Mouse (Mus musculus): ENCODE measurements around the gene Dglucy.
A peak's percentile ranks its signal among the peaks of the same experiment; 100 is the strongest.

The Dglucy gene

DNA sequence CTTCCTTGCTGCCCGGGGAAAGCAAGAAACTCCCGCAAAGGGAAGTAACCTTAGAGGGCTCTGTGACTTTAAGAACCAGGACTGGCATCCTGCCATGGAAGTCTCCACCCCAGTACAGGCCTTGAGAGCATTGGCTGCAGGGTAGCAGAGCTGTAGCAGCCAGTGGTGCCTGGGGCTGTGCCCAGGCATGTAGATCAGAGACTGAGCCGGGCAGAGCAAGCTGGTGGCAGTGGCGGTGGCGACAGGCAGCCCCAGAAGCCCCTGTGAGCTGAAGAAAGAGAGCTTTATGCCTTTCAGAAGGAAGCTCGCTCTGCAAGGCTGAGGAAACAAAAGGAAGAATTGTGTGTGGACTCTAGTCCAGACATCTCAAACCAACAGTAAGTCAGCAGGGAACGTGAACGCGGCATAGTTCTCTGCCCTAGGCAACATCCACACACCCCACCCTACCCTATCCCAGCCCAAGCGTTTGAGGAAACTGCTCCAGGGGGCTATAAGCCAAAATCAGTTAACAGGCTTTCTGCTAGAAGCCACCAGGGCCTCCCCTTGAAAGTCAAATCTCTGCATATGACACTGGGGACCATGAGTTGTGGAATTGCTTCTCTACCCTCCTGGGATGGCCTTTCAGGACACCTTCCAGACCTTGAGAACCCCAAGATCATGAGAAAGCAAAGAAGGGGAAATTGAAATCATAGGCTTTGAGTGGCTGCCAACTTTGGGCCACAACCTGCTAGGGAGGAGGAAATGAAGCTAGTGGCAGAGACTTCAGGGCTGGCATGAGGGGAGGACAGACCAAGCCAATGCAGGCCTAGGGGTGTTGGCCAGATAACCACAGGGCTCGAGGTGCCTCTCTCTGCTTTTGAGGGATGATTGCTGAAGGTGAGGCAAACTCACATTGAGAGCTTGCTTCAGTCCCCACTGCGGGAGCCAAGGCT, at the start of gene Dglucy:
Gene Dglucy, plus strand, starts transcription at position 124 of the 932 bp plus-strand sequence.
- ATAC-seq (ENCODE audit: low TSS enrichment): peak; percentile 93

DNA sequence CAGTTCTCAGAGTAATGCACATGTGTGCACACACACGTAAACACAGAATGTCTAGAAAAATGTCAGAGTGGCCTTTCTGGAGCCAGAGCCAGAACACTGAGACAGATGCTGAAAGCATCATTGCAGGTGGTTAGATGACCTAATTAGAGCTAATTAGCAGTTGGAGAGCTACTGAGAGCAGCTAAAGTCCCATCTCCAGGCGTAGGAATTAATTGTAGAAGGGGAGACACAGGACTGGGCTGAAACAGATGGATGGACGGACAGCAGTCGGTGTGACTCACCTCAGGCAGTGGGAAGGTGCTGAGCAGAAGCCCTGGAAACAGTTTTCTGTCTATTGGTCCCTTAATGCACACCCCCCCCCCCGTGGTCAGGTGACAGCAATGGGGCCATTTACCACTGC, 43.7 kb upstream of the Dglucy start:
- no peak for ATAC-seq (ENCODE audit: low TSS enrichment)

DNA sequence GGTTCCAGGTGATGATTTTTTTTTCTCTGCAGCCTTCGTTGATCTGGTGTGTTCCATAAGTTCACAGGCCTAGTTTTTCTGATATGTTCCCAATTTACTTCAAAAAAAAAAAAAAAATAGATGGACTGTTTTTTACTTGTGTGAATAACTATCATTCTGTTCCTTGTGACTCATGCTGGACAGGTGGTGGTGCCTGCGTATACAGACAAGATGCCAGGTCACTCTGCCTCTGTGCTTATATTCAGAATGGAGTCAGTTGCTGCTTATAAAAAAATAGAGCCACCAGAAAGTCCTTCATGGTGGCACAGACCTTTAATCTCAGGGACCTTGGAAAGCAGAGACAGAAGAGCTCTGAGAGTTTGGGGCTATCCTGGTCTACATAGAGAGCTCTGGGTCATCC, 43.3 kb upstream of the Dglucy start:
- no peak for ATAC-seq (ENCODE audit: low TSS enrichment)

DNA sequence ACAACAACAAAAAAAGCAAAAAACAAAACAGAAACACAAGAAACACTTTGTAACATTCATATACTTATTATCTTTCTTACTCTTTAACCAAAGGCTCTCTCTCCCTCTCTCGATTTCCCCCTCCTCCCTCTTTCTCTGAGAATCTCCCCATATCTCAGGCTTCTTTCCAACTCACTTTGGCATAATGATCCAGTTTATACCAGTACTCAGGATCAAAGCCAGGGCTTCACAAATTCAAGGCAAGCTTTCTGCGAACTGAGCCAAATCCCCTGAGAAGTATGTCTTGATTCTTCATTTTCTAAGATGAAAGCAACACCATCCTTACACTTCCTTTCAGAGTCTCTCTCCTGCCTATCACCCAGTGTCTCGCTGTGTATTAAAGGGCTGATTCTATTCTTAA, 40.4 kb upstream of the Dglucy start:
- ATAC-seq (ENCODE audit: low TSS enrichment): no peak

DNA sequence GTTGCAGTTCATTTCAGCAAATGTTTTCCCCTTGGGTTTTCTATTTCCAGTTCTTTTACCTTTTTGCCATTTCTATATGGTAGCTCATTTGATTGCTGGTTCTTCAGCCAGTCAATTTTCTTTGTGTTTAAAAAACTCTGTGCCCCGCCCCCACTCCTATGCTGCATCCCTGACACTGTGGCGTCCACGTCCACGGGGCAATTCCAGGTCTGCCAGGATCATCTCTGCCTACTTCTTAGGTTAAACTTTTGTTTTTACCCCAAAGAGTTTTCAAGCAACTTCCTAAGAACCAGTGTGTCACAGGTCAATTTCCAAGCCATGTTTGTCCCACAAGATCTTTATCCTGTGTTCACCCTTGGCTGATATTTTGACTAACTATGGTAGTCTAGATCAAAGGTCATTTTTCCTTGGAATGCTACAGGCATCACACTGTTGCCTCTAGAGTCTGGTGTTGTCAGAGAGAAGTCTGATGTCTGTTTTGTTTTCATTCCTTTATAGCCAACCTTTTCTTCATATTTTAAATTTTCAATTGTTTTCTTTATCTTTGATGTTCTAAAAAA, 39.8 kb upstream of the Dglucy start:
- ATAC-seq (ENCODE audit: low TSS enrichment): no peak

DNA sequence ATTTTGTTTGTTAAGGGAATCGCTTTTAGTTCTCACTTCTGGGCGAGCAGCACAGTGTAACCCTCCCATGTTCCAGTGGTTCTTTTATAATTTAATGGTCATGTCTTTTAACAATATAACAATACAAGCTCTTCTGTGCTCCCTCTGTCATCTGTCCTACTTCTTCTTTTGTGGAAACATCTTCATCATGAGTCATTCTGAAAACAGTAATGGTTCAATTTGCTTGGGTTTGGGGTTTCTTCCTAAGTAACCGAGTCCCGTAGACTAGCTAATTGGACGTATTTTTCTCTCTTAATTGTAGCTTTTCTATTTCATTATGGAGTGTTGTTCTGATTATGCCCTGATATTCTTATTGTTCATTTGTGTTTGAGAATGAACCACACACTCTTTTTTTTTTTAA, 38.5 kb upstream of the Dglucy start:
- no peak for ATAC-seq (ENCODE audit: low TSS enrichment)

DNA sequence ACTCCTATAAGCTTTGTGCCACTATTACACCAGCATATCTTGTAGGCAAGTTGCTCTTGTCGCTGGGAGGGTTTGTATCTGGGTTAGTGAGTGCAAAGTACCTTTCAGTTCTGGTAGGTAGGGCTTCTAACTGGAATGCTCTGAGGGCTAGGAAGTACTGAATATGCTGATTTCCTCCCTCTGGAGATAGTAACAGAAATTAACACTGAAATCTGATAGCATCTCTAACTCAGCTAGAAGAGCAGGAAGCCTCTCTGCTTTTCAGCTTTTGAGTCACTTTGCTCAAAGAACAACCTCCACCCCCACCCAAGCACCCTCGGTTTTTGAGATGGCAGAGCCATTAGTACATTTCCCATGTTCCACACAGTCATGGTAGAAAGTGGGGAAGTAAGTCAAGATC, 36.4 kb upstream of the Dglucy start:
- ATAC-seq (ENCODE audit: low TSS enrichment): no peak

DNA sequence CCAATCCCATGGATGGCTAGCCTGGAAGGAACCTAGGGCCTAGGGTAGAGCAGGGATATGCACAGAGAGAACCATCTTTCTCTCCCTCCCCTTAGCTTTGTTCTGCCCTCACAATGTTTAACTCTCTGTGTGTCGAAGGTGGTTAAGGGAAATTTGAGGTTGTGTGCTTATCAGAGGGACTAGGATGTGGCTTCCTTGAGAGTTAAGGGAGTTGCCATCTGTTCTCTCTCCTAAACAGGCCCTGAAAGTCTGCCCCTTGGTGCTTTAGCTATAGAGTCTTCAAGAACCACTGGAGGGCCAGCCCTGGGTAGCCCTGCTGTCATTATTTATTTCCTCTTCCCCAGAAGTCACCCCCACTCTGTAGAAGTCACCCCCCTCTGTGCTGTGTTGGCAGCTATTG, 25.9 kb upstream of the Dglucy start:
- ATAC-seq (ENCODE audit: low TSS enrichment): no peak

DNA sequence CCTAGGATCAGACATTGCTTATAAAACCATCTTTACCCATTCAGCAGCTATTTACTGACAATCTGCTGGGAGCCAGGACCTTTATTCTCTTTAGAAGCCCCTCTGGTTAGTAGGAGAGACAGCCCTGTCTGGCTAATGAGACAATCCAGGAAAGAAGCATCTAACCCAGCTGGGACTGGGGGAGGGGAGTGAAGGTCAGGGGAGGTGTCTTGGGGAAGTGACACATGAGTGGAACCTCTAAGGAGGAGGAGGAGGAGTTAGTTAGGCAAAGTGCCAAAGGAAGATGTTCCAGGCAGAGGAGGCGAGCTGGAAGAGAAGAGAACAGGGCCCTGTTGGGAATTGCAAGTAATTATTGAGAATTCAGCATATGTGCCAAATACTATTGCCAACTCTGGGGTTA, 25.1 kb upstream of the Dglucy start:
- ATAC-seq (ENCODE audit: low TSS enrichment): no peak

DNA sequence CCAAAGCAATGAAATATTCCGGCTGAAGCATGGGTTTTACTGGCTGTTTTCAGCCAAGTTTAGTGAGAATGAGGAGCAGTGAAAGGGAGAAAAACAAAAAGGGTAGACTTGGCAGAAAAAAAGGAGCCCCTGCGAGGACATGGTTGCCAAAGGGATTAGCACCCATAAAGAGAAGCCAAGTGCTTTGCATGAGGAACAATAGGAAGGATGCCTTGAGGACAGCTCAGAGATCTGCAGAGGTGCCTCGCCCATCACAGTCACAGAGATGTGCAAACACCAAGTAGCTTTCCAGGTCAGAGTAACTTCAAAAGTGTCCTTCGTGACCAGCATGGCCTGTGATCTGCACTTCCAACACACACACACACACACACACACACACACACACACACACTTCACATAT, 21.4 kb upstream of the Dglucy start:
- 0 out of 2 replicates have a peak, but pooled peaks have one; percentile 38 for ATAC-seq (ENCODE audit: low TSS enrichment)

DNA sequence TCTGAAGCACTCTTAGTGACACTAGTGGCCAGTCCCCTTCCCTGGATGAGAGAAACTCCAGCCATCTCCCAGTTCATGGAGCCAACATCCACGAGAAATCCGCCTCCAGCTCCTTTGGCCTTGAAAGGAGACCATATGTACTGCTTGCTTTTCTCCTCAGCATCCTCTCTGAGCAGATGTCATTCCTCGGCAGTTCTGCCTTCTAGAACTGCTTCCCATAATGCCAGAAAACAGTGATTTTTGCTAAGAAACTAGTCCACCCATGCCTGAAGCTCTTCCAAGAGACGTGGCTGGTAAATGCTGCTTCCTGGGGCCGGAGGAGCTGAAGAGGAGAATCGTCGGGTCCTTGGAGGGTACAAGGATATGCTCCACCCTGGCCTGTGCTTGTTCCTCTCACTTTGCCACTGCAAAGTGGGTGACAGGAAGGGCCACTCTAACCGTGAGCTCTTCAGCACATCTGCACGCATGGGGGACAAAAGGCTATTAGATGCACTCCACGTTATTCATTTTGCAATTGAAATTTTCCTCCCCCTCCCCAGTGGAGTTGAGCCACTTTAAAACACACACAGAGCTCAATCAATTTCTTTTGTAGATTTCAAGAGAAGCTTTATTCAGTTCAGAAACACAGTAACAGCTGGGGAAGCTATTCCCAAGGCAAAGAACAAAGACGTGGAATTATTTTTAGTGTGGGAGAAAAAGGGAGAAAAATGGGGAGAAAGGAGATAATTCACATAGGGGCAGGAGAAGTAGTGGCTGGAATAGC, 16.0 kb upstream of the Dglucy start:
- ATAC-seq (ENCODE audit: low TSS enrichment): peak; percentile 93

DNA sequence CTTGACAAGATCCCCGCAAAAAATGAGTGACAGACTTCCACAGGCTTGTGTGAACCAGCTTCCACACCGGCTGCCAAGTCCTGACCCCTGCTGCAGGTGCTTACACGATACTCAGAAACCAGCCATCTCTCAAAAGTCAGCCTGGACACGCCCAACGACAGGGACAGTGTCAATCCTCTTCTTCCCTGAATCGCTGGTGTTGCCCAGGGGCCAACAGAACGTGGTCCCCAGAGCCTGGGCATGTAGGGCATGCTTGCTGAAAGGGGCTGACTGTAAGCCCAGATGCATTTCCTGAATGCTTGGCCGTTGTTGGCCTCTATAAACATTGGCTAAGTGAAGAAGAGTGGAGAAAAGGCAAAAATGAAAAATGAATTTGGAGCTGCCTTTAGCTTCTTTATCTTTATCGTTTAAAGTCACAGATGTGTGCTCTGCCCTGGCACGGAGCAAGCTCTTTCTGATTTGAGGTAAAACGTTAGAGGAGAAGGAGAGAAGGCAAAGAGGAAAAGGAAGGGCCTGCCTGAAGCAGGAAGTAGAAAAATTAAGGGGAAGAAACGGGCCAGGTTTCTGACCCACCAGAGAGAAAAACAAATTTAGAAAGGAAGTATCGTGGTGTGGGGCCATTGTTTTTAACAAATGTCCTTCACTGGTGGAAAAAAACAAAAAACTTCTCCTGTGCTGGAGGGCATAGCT, 14.4 kb upstream of the Dglucy start:
- ATAC-seq (ENCODE audit: low TSS enrichment): no peak

DNA sequence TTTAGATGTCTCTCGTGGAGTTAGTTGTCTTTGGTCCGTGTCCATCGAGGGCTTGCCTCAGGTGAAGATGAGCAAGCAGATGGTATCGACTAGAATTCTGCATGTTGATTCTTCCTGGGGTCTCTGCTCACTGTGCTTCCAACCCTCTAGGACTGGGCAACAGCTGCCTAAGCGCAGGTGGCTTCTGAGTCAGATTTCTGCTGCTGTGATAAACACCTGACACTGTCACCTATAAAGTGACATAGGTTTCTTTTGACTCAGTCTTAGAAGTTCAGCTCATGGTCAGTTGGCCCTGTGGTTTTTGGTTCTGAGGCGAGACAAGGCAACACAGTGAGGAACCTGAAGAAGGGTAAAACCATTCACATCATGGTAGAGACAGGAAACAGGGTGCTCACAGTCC, 9.0 kb upstream of the Dglucy start:
- no peak for ATAC-seq (ENCODE audit: low TSS enrichment)

DNA sequence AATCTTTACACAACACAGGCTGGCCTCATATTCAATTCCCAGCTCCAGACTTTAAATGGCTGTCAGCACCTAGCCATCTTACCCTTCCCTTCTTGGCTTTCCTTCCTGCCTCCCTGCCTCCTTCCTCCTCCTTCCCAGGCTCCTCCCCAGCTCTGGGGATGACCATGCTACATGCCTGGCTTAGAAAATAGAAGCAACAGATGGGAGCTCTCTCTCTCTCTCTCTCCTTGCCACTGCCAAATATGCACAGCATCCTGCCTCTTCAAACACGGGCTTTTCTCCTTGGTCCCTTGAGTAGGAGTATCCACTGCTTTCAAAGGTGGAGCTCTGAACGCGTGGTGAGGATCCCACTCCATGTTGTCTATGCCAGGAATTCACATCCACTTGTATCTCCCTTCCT, 8.1 kb upstream of the Dglucy start:
- ATAC-seq (ENCODE audit: low TSS enrichment): peak; percentile 87

DNA sequence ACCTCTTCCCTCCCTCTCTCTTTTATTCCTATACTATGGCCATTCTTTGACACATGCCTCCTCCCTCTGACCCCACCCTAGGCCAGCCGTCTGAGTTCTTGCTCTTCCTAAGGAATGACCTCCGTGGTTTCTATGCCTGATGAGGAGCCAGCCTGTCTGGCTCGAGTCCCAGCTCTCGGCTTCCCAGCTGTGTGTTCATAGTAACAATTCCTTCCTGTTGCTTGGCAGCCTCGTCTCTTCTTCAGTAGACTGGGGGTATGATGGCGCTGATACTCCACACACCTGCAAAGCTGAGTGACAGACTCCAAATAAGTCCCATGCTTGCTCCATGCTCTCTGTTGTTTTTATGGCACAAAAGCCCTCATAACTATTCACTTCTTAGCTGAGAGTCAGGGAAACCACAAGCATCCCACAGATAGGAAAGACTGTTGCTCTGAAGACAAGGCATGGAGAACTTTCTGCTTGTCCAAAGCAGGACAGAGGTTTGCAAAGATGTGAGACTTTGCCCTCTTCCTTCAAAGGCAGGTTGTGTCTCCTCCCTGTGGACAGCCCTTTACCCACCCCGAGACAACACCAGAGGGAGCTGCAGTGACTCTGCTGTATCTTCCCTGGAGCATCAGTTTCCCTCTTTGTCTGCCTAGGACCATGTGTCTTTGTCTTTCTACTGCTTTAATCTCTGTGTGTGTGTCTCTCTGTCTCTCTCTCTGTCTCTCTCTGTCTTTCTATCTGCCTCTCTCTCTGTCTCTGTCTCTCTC, 6.5 kb upstream of the Dglucy start:
- ATAC-seq (ENCODE audit: low TSS enrichment): peak; percentile 50; the same call in 1 of the 2 replicates

DNA sequence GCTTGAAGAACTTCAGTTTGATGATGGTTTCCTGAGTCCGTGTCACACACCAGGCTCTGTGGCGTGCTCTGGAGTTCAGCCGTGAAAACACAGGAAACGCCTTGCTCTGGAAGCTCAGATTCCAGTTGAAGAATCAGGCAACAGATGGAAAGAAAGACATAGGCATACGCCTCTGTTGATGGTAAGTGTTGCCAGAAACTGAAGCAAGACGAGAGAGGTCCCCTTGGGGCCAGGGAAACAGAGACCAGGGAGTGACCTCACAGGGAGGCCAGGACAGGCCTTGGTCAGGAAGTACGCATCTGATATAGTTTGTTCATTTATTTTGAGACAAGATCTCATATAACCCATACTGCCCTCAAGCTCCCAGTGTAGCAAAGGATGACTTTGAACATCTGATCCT, 4.1 kb upstream of the Dglucy start:
- ATAC-seq (ENCODE audit: low TSS enrichment): no peak

DNA sequence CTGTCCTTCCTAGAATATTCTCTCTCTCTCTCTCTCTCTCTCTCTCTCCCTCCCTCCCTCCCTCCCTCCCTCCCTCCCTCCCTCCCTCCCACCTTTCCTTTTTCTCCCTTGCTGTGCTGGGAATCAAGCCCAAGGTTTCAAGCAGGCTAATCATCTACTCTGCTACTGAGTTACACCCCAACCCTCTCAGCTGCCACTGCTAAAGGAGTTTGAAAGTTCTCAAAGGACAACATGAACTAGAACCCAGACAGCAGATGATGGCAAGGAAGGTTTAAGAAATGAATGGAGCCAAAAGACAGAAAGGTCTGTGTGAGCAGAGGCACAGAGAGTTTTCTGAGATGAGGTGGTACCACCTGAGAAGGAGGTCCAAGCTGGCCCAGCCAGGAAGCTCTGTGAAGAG, 3.6 kb upstream of the Dglucy start:
- no peak for ATAC-seq (ENCODE audit: low TSS enrichment)

DNA sequence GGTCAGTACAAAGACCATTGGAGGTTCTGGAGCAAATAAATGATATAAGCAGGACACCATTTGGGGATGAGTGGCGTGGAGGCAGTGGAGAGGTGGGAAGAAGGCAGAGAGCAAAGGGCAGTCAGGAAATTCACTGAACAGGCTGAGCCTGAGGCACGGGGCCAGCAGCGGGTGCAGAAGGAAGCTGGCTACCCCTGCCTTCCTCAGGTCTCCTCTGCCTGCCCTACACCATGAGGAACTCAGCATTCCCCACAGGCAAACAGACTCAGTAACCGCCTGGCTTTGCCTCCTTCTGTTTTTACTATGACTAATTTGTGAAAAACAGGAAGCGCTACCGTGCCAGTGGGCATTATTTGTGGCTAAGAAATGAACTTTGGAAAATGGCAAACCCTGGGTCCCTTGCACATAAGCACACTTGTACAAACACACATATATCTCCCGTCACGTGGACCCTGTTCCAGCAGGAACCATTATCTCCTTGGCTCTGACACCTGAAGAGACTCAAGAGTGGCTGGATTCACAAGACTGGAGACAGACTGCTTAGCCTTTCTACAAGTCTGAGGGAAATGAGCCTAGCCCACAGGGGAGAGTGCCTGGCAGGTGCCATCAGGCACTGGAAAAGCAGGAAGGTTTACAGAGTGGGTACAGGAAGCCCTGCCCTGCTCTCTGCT, 2.8 kb upstream of the Dglucy start:
- ATAC-seq (ENCODE audit: low TSS enrichment): no peak

DNA sequence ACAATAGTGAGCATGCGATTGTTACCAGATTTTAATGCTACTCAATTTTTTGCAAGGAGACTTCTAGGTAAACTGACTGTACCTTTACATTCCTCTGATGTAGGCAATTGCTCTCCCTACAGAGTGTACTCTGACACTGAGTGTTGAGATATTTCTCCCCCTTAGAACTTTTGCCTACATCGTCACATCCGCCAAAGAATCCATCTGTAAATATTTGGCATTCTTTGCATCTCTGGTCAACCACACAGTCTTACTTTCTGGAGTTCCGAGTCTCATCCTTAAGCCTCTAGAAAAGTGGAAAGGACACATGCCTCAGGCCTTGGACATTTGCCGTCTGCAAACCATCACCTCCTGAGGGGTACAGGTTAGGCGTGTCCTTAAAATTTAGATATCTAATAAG, 1.9 kb upstream of the Dglucy start:
- ATAC-seq (ENCODE audit: low TSS enrichment): no peak

DNA sequence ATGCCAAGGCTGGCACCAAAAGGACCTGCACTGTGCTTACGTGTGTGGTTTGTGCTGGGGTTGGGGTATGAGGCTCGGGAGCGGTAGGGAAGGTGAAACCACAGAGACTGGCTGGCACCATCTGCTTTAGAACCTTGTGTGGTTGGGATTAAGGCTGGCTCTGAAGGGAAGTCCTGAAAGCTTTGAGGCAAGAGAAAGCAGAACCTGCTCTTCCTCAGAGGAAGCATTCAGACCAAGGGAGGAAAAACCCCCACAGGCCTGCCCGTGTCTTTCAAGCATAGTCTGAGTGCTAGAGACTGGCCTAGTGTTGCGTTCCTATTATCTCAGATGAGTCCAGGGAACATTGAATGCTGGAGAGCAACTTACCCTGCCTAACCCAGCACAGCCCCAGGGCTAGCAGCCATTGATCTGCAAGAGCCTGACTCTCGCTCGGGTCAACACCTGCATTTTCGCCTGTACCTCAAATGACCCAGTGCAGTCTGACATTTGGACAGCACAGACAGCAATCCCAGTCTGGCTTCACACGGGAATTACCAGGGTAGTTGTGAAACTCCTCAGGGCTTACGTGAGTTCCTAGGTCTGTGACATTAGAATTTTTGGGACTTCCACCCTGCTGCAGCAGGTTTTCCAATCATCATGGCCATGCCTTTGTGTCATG, 452 bp upstream of the Dglucy start:
- 0 out of 2 replicates have a peak, but pooled peaks have one; percentile 2 for ATAC-seq (ENCODE audit: low TSS enrichment)
